Mouse (Mus musculus) forebrain, embryonic 16.5 days (tissue): ENCODE data around the gene Dsn1. TPM values are rescaled to one million over a fixed set of nuclear protein-coding genes. Genes with fewer than 3 reads are reported as not detected.

Experiments used
- ATAC-seq: fragments of 200-750 bp; cut with Nextera tagmentation; 2 replicates; pipeline ENCODE4 v1.8.0; 2017; ENCODE audit warnings: mild to moderate bottlenecking, moderate library complexity
- H3K27ac ChIP-seq: fragments of 300-500 bp; sonication (generic); 2 replicates; pipeline ENCODE4 v1.5.1; 2014; ENCODE audit warnings: low read length, control low read depth
- H3K27me3 ChIP-seq: fragments of 300-500 bp; sonication (generic); replicated peaks from 2 replicates; pipeline ENCODE4 v1.6.1; 2014; ENCODE audit warnings: low read length; ENCODE audit not compliant: control insufficient read depth, insufficient read depth
- H3K36me3 ChIP-seq: fragments of 300-500 bp; sonication (generic); 2 replicates; pipeline ENCODE4 v1.6.1; 2014; ENCODE audit not compliant: control insufficient read depth, insufficient read depth
- H3K4me1 ChIP-seq: fragments of 300-500 bp; sonication (generic); replicated peaks from 2 replicates; pipeline ENCODE4 v1.6.1; 2014; ENCODE audit warnings: low read length; ENCODE audit not compliant: control insufficient read depth, insufficient read depth
- H3K4me2 ChIP-seq: fragments of 300-500 bp; sonication (generic); 2 replicates; pipeline ENCODE4 v1.6.1; 2014; ENCODE audit warnings: mild to moderate bottlenecking, low read length, control low read depth
- H3K4me3 ChIP-seq: fragments of 300-500 bp; sonication (generic); replicated peaks from 2 replicates; pipeline ENCODE4 v1.5.1; 2014; ENCODE audit warnings: mild to moderate bottlenecking, low read length, control low read depth
- H3K9ac ChIP-seq: fragments of 300-500 bp; sonication (generic); replicated peaks from 2 replicates; pipeline ENCODE4 v1.6.1; 2014; ENCODE audit warnings: low read depth, low read length, control low read depth
- H3K9me3 ChIP-seq: fragments of 300-500 bp; sonication (generic); 2 replicates; pipeline ENCODE4 v1.6.1; 2016; ENCODE audit warnings: low read length; ENCODE audit not compliant: control insufficient read depth
- WGBS: fragments of 180-500 bp; shearing (Covaris S2); extraction: QIAGEN DNeasy Blood & Tissue Kit; methylation state at CpG from one replicate; pipeline ENCODE4 v1.1.7; 2014; 5-methylcytosine and 5-hydroxymethylcytosine counted together
- polyA plus RNA-seq: library from polyadenylated mRNA; unstranded; fragments of >200 nt; fragmentation: Nextera tagmentation; extraction: Ambion mirVana; gene quantifications from 2 replicates; pipeline ENCODE4 v1.2.1, GENCODE M21; 2015

The Dsn1 gene
- polyA plus RNA-seq, 1 experiment from 2014 or later: 20.3 TPM

- H3K9ac ChIP-seq: no peak overlapping the region
- no peak for ATAC-seq
These were observed 1.6 kb upstream of the Dsn1 start for GRCm38 (mm10) chr2:157008509-157008908.

GRCm38 (mm10) chr2:157007234-157007596 lies 261 bp upstream of the Dsn1 start:
- no peaks in the 10 kb centered on the region for H3K9me3 ChIP-seq
- no peaks in the 10 kb centered on the region for H3K36me3 ChIP-seq
- H3K4me1 ChIP-seq: peaks cover 13% of the 10 kb centered on the region
- peak; percentile 45 for ATAC-seq
- 24% methylated on average over 5 of the region's 5 CpGs for WGBS
- peak overlapping the region; percentile 52 for H3K4me3 ChIP-seq
- H3K27ac ChIP-seq: peak overlapping the region; percentile 65
- no peaks in the 10 kb centered on the region for H3K27me3 ChIP-seq
- H3K9ac ChIP-seq: peak overlapping the region; percentile 72
- peak overlapping the region; percentile 75 for H3K4me2 ChIP-seq

More at GRCm38 (mm10) chr2:157008509-157008908, 1.6 kb upstream of the Dsn1 start:
- no peak overlapping the region for H3K4me2 ChIP-seq
- H3K4me1 ChIP-seq: peaks cover 13% of the 10 kb centered on the region
- no peaks in the 10 kb centered on the region for H3K27me3 ChIP-seq
- H3K27ac ChIP-seq: no peak overlapping the region
- no peak overlapping the region for H3K4me3 ChIP-seq
- H3K9me3 ChIP-seq: no peaks in the 10 kb centered on the region
- H3K36me3 ChIP-seq: no peaks in the 10 kb centered on the region

- Histone ChIP-seq H3K9me3 (no peaks in the 10 kb centered on the region), H3K4me3 (no peak overlapping the region), H3K4me2 (no peak overlapping the region), H3K9ac (no peak overlapping the region), H3K4me1 (peaks cover 11% of the 10 kb centered on the region), H3K27ac (no peak overlapping the region), H3K36me3 (no peaks in the 10 kb centered on the region), H3K27me3 (no peaks in the 10 kb centered on the region)
- 92% methylated on average over 4 of the region's 4 CpGs for WGBS
- ATAC-seq: no peak
These were observed 4.6 kb downstream of the Dsn1 start for GRCm38 (mm10) chr2:157002321-157002720.

GRCm38 (mm10) chr2:156998263-156998662 lies 8.7 kb downstream of the Dsn1 start:
- no peak overlapping the region for H3K9ac ChIP-seq
- H3K27ac ChIP-seq: no peak overlapping the region
- no peaks in the 10 kb centered on the region for H3K4me1 ChIP-seq
- H3K36me3 ChIP-seq: no peaks in the 10 kb centered on the region
- no peak for ATAC-seq
- H3K27me3 ChIP-seq: no peaks in the 10 kb centered on the region
- H3K9me3 ChIP-seq: no peaks in the 10 kb centered on the region
- no peak overlapping the region for H3K4me3 ChIP-seq
- H3K4me2 ChIP-seq: no peak overlapping the region
- 85% methylated on average over 5 of the region's 5 CpGs for WGBS

- no peaks in the 10 kb centered on the region for H3K9me3 ChIP-seq
- no peak overlapping the region for H3K4me2 ChIP-seq
- no peaks in the 10 kb centered on the region for H3K4me1 ChIP-seq
- H3K27ac ChIP-seq: no peak overlapping the region
- H3K27me3 ChIP-seq: no peaks in the 10 kb centered on the region
- H3K4me3 ChIP-seq: no peak overlapping the region
- ATAC-seq: no peak
- WGBS: 72% methylated on average over 6 of the region's 6 CpGs
- H3K9ac ChIP-seq: no peak overlapping the region
- no peaks in the 10 kb centered on the region for H3K36me3 ChIP-seq
These were observed 10.4 kb downstream of the Dsn1 start for GRCm38 (mm10) chr2:156996576-156996975.

GRCm38 (mm10) chr2:156991470-156992319 lies 15.3 kb downstream of the Dsn1 start, which contains the start of gene Ndrg3:
TSS of gene Ndrg3 (minus strand) at chr2:156992056.
- Histone ChIP-seq H3K4me1 (peaks cover 15% of the 10 kb centered on the region), H3K4me3 (peak within 1 kb of the TSS; percentile 95), H3K9ac (peak within 1 kb of the TSS; percentile 90), H3K27ac (peak within 1 kb of the TSS; percentile 70), H3K9me3 (no peaks in the 10 kb centered on the region), H3K36me3 (no peaks in the 10 kb centered on the region), H3K27me3 (no peaks in the 10 kb centered on the region), H3K4me2 (peak within 1 kb of the TSS; percentile 96)
- peak; percentile 98 for ATAC-seq
- under 1% methylated on average over 59 of the region's 66 CpGs for WGBS

- 2% methylated on average over 16 of the region's 16 CpGs for WGBS
- Histone ChIP-seq H3K9ac (peak overlapping the region; percentile 90), H3K36me3 (no peaks in the 10 kb centered on the region), H3K27me3 (no peaks in the 10 kb centered on the region), H3K4me3 (peak overlapping the region; percentile 95), H3K9me3 (no peaks in the 10 kb centered on the region), H3K4me2 (peak overlapping the region; percentile 96), H3K27ac (no peak overlapping the region), H3K4me1 (peaks cover 15% of the 10 kb centered on the region)
- no peak for ATAC-seq
These were observed 16.1 kb downstream of the Dsn1 start for GRCm38 (mm10) chr2:156990727-156991431.

- H3K9me3 ChIP-seq: no peaks in the 10 kb centered on the region
- 83% methylated on average over 3 of the region's 3 CpGs for WGBS
- no peak for ATAC-seq
- no peaks in the 10 kb centered on the region for H3K27me3 ChIP-seq
- H3K9ac ChIP-seq: no peak overlapping the region
- H3K27ac ChIP-seq: no peak overlapping the region
- no peaks in the 10 kb centered on the region for H3K36me3 ChIP-seq
- no peak overlapping the region for H3K4me2 ChIP-seq
- peaks cover 15% of the 10 kb centered on the region for H3K4me1 ChIP-seq
- no peak overlapping the region for H3K4me3 ChIP-seq
These were observed 19.6 kb downstream of the Dsn1 start for GRCm38 (mm10) chr2:156987316-156987715.

- 69% methylated on average over 2 of the region's 2 CpGs for WGBS
These were observed 24.1 kb downstream of the Dsn1 start for GRCm38 (mm10) chr2:156982864-156983263.

More at GRCm38 (mm10) chr2:156982864-156983263, 24.1 kb downstream of the Dsn1 start:
- Histone ChIP-seq H3K4me2 (no peak overlapping the region), H3K27ac (no peak overlapping the region), H3K27me3 (no peaks in the 10 kb centered on the region), H3K4me3 (no peak overlapping the region), H3K9me3 (no peaks in the 10 kb centered on the region), H3K36me3 (no peaks in the 10 kb centered on the region), H3K9ac (no peak overlapping the region), H3K4me1 (no peaks in the 10 kb centered on the region)
- ATAC-seq: no peak
